ENCODE assay signal across 10 mouse cellular contexts in genomic region chr3:69542962-69543361, GRCm38 (mm10). TPM values are rescaled to one million over a fixed set of nuclear protein-coding genes. Genes with fewer than 3 reads are reported as not detected.
DNase-seq lines count a peak whose midpoint lies in the region; ATAC-seq and TF ChIP-seq lines count a peak whose summit lies in the region.
"Had no signal": no experiment of that assay in that cellular context is flagged by ENCODE, and none has a peak within 500 bp of the region (broad histone marks: within the 10 kb centered on the region; RNA-seq: fewer than 3 reads in every experiment).

No protein-coding gene starts in this region.

- no peak overlapping the region for H3K4me3 ChIP-seq in neural tube, embryonic 11.5 days (ENCODE audit: low read depth, low read length)
- no peak overlapping the region for H3K4me3 ChIP-seq in midbrain, embryonic 14.5 days (replicated peaks; ENCODE audit: low read depth, low read length)
- no peak overlapping the region for H3K4me3 ChIP-seq in thymus, adult 2 months (ENCODE audit: control insufficient read depth, insufficient read depth, low read length)
- no peak overlapping the region for H3K4me3 ChIP-seq in kidney, embryonic 16.5 days (ENCODE audit: low read length)
- H3K4me3 ChIP-seq: limb, embryonic 12.5 days had no signal

- TF ChIP-seq CTCF in thymus, adult 2 months (IDR thresholded peaks at IDR 0.05; ENCODE audit: borderline replicate concordance, control insufficient read depth, extremely low read depth, insufficient read depth, low read length, poor library complexity), result no peak

- no peaks in the 10 kb centered on the region for H3K9me3 ChIP-seq in neural tube, embryonic 11.5 days (ENCODE audit: control insufficient read depth, low read length)
- peaks cover 3% of the 10 kb centered on the region; the same call in 1 of the 2 replicates for H3K9me3 ChIP-seq in midbrain, embryonic 14.5 days (ENCODE audit: control insufficient read depth, low read length)
- no peaks in the 10 kb centered on the region for H3K9me3 ChIP-seq in kidney, embryonic 16.5 days (ENCODE audit: low read length)
- H3K9me3 ChIP-seq: limb, embryonic 12.5 days had no signal

- 71% methylated on average over 8 of the region's 8 CpGs for WGBS in neural tube, embryonic 11.5 days
- 39% methylated on average over 8 of the region's 8 CpGs for WGBS in midbrain, embryonic 14.5 days
- 96% methylated on average over 8 of the region's 8 CpGs for WGBS in thymus, adult 2 months
- 78% methylated on average over 8 of the region's 8 CpGs for WGBS in kidney, embryonic 16.5 days

- ATAC-seq in neural tube, embryonic 11.5 days (ENCODE audit: insufficient read depth, low FRiP score, low TSS enrichment), result peak; percentile 45; the same call in 1 of the 2 replicates
- ATAC-seq in midbrain, embryonic 14.5 days (ENCODE audit: low FRiP score, low TSS enrichment), result peak; percentile 67
- ATAC-seq in kidney, embryonic 16.5 days (ENCODE audit: low FRiP score, low TSS enrichment), result no peak

- no peaks in the 10 kb centered on the region for H3K4me1 ChIP-seq in neural tube, embryonic 11.5 days (ENCODE audit: control insufficient read depth, insufficient read depth, low read length)
- peaks cover 10% of the 10 kb centered on the region for H3K4me1 ChIP-seq in midbrain, embryonic 14.5 days (ENCODE audit: control insufficient read depth, insufficient read depth, low read length)
- H3K4me1 ChIP-seq in thymus, adult 2 months (replicated peaks; ENCODE audit: control insufficient read depth, insufficient read depth, low read length), result no peaks in the 10 kb centered on the region
- H3K4me1 ChIP-seq in kidney, embryonic 16.5 days (ENCODE audit: insufficient read depth, low read length), result peaks cover 3% of the 10 kb centered on the region; the same call in 1 of the 2 replicates

- no peaks in the 10 kb centered on the region for H3K36me3 ChIP-seq in neural tube, embryonic 11.5 days (ENCODE audit: control insufficient read depth, insufficient read depth, low read length)
- H3K36me3 ChIP-seq in midbrain, embryonic 14.5 days (ENCODE audit: control insufficient read depth, insufficient read depth, low read length), result no peaks in the 10 kb centered on the region
- no peaks in the 10 kb centered on the region for H3K36me3 ChIP-seq in thymus, adult 2 months (ENCODE audit: control insufficient read depth, insufficient read depth, low read length)
- no peaks in the 10 kb centered on the region for H3K36me3 ChIP-seq in kidney, embryonic 16.5 days (ENCODE audit: insufficient read depth, low read length)
- H3K36me3 ChIP-seq: limb, embryonic 12.5 days had no signal

- TF ChIP-seq POLR2A in thymus, adult 2 months (IDR thresholded peaks at IDR 0.05; ENCODE audit: control insufficient read depth, extremely low read depth, insufficient read depth, low read length, poor library complexity), result no peak

- no peak overlapping the region for H3K9ac ChIP-seq in neural tube, embryonic 11.5 days (ENCODE audit: low read length)
- H3K9ac ChIP-seq in midbrain, embryonic 14.5 days (replicated peaks; ENCODE audit: low read length), result no peak overlapping the region
- no peak overlapping the region for H3K9ac ChIP-seq in kidney, embryonic 16.5 days (replicated peaks; ENCODE audit: low read length)
- H3K9ac ChIP-seq: limb, embryonic 12.5 days had no signal

- no peak overlapping the region for H3K27ac ChIP-seq in neural tube, embryonic 11.5 days (ENCODE audit: low read depth, low read length)
- no peak overlapping the region; the same call in 1 of the 2 replicates for H3K27ac ChIP-seq in midbrain, embryonic 14.5 days (replicated peaks; ENCODE audit: low read depth, low read length)
- no peak overlapping the region for H3K27ac ChIP-seq in thymus, adult 2 months (ENCODE audit: control insufficient read depth, insufficient read depth, low read length)
- no peak overlapping the region for H3K27ac ChIP-seq in kidney, embryonic 16.5 days (ENCODE audit: low read length)
- H3K27ac ChIP-seq: limb, embryonic 12.5 days had no signal

- no peaks in the 10 kb centered on the region for H3K27me3 ChIP-seq in neural tube, embryonic 11.5 days (ENCODE audit: control insufficient read depth, insufficient read depth, low read length)
- H3K27me3 ChIP-seq in midbrain, embryonic 14.5 days (ENCODE audit: control insufficient read depth, insufficient read depth, low read length), result no peaks in the 10 kb centered on the region
- H3K27me3 ChIP-seq in thymus, adult 2 months (ENCODE audit: control insufficient read depth, insufficient read depth, low read length), result no peaks in the 10 kb centered on the region
- no peaks in the 10 kb centered on the region for H3K27me3 ChIP-seq in kidney, embryonic 16.5 days (ENCODE audit: insufficient read depth, low read length)
- H3K27me3 ChIP-seq: limb, embryonic 12.5 days had no signal

- H3K4me2 ChIP-seq in neural tube, embryonic 11.5 days (ENCODE audit: low read depth), result no peak overlapping the region
- no peak overlapping the region for H3K4me2 ChIP-seq in midbrain, embryonic 14.5 days (ENCODE audit: low read length)
- H3K4me2 ChIP-seq in kidney, embryonic 16.5 days (replicated peaks; ENCODE audit: low read depth, low read length), result no peak overlapping the region
- H3K4me2 ChIP-seq: limb, embryonic 12.5 days had no signal

- peak; percentile 43 for DNase-seq in neural tube, embryonic 11.5 days (ENCODE audit: low spot score)
- no peak for DNase-seq in neural tube, embryonic 10.5 days (ENCODE audit: extremely low spot score, low spot score)
- DNase-seq in cerebellum, postnatal 25 days, result peak; percentile 48 to 68
- DNase-seq in layer of hippocampus, adult 18-20 months (ENCODE audit: low spot score in 2 of 2), result peak; percentile 49 to 83
- DNase-seq in midbrain, embryonic 14.5 days, result peak; percentile 59
- no peak for DNase-seq in thymus, adult 2 months
- no peak for DNase-seq in kidney, postnatal 14 days
- DNase-seq: heart, postnatal 4 days had no signal

RNA-seq across cellular contexts. Expression of gene B3galnt1, which starts 55.8 kb away (rescaled TPM):
- 43.5 and 44.2 TPM in 2 replicates for polyA plus RNA-seq in neural tube, embryonic 11.5 days (2014; fragmentation: Nextera tagmentation; extraction: Ambion mirVana)
- total RNA-seq in layer of hippocampus, adult 18-20 months (2021), result 10 to 100 TPM; 42.8 to 44.7 TPM
- 93.0 and 94.6 TPM in 2 replicates for polyA plus RNA-seq in midbrain, embryonic 14.5 days (2014; fragmentation: Nextera tagmentation; extraction: Ambion mirVana)
- polyA plus RNA-seq in thymus, adult 2 months (2012; rRNA removed), result 1.8 and 2.2 TPM in 2 replicates
- polyA plus RNA-seq in kidney, embryonic 16.5 days (2015; fragmentation: Nextera tagmentation; extraction: Ambion mirVana), result 35.2 and 38.9 TPM in 2 replicates

Comparison
In these comparisons a context has a peak if more than half of its experiments do, and no peak if none do; other contexts are left out.
1. DNase-seq: peak in neural tube, embryonic 11.5 days (single experiment), cerebellum, postnatal 25 days (2 of 2), layer of hippocampus, adult 18-20 months (2 of 2) and midbrain, embryonic 14.5 days (single experiment); none in neural tube, embryonic 10.5 days (single experiment), thymus, adult 2 months (single experiment) and kidney, postnatal 14 days (single experiment).
2. RNA of gene B3galnt1, which starts 55.8 kb away (polyA plus RNA-seq): 93.0 to 94.6 TPM in midbrain, embryonic 14.5 days, 43.5 to 44.2 TPM in neural tube, embryonic 11.5 days and 35.2 to 38.9 TPM in kidney, embryonic 16.5 days; 1.8 to 2.2 TPM in thymus, adult 2 months; every median in the first group is over 10 times any median in the second.